Mouse (Mus musculus): ENCODE results near the gene Gadd45gip1.

DNA sequence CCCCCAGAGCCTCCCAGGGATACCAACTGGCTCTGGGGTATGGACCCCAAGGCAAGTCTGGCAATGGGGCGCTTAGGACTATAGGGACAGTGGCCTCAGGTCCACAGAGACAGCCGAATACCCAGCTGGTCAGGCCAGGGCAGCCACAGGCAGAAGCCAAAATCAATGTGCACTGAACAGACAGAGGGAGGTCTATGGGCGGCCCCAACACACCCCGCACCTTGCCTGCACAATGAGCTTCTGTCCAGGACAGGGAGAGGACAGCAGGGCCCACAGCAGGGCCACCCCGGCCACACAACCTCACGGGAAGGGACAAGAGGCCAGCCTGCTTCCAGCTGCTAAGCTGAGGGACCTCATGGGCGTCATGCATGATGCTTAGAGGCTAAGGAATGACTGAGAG, 36.8 kb upstream of the Gadd45gip1 start:
- TF ChIP-seq CTCF (IDR thresholded peaks at IDR 0.05; ENCODE audit: extremely low read depth, insufficient read length, insufficient replicate concordance, low read depth, low read length), result no peak
- no peak for TF ChIP-seq POLR2A (IDR thresholded peaks at IDR 0.05; ENCODE audit: low read depth, low read length)
